19 mouse cellular contexts compared by ENCODE assay signal in the genomic region with DNA sequence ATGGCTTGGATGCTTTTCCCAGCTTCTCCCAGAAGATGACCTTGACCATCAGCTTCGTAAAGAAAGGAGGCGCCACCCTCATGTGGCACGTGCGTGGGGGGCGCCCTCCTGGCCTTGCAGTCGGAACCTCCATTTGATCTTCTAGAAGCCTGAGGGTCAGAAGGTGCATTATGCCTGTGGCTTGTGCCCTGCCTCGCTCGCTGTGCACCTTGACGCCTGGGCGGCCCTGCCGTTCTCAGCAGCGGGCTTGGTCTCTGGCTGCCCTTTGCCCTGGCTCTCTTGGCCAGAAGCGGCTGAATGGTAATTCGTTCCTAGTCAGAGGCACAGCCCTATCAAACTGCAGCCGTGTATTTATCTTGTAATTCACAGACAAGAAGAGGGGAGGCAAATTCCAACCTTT.
DNase-seq lines count a peak whose midpoint lies in the region; ATAC-seq and TF ChIP-seq lines count a peak whose summit lies in the region.
"Had no signal": no experiment of that assay in that cellular context is flagged by ENCODE, and none has a peak within 500 bp of the region (broad histone marks: within the 10 kb centered on the region; RNA-seq: fewer than 3 reads in every experiment).

No protein-coding gene starts in this region.

- H3K9ac ChIP-seq in kidney, embryonic 16.5 days (replicated peaks; ENCODE audit: low read length), result no peak overlapping the region
- no peak overlapping the region for H3K9ac ChIP-seq in hindbrain, embryonic 13.5 days
- H3K9ac ChIP-seq: heart, embryonic 13.5 days; neural tube, embryonic 15.5 days had no signal

- 0 out of 2 replicates have a peak, but pooled peaks cover 3% of the 10 kb centered on the region for H3K36me3 ChIP-seq in kidney, embryonic 16.5 days (ENCODE audit: insufficient read depth, low read length)
- H3K36me3 ChIP-seq in hindbrain, embryonic 13.5 days, result peaks cover 23% of the 10 kb centered on the region
- H3K36me3 ChIP-seq: heart, embryonic 13.5 days had no signal

- WGBS in kidney, embryonic 16.5 days, result 44% methylated on average over 15 of the region's 15 CpGs
- WGBS in cerebellum, adult 2 months, result 92% methylated on average over 15 of the region's 15 CpGs
- WGBS in hindbrain, embryonic 13.5 days, result 88% methylated on average over 15 of the region's 15 CpGs

- TF ChIP-seq POLR2A in cerebellum, adult 2 months (IDR thresholded peaks at IDR 0.05; ENCODE audit: borderline replicate concordance, insufficient read depth, low read length), result no peak

- no peaks in the 10 kb centered on the region for H3K4me1 ChIP-seq in kidney, embryonic 16.5 days (ENCODE audit: insufficient read depth, low read length)
- H3K4me1 ChIP-seq in cerebellum, adult 2 months (ENCODE audit: control insufficient read depth, insufficient read depth, low read length), result no peaks in the 10 kb centered on the region
- H3K4me1 ChIP-seq in hindbrain, embryonic 13.5 days (replicated peaks), result peaks cover 3% of the 10 kb centered on the region
- H3K4me1 ChIP-seq: embryonic facial prominence, embryonic 10.5 days; heart, embryonic 13.5 days; neural tube, embryonic 15.5 days had no signal

- H3K27ac ChIP-seq in kidney, embryonic 16.5 days (ENCODE audit: low read length), result no peak overlapping the region
- H3K27ac ChIP-seq in cerebellum, adult 2 months (ENCODE audit: insufficient read depth, low read length), result no peak overlapping the region
- no peak overlapping the region for H3K27ac ChIP-seq in hindbrain, embryonic 13.5 days
- H3K27ac ChIP-seq: embryonic facial prominence, embryonic 10.5 days; heart, adult 2 months; heart, embryonic 13.5 days; macrophage; midbrain, embryonic 10.5 days; neural tube, embryonic 15.5 days had no signal

- H3K27me3 ChIP-seq in kidney, embryonic 16.5 days (ENCODE audit: insufficient read depth, low read length), result no peaks in the 10 kb centered on the region
- no peaks in the 10 kb centered on the region; the same call in 1 of the 2 replicates for H3K27me3 ChIP-seq in cerebellum, adult 2 months (ENCODE audit: control insufficient read depth, insufficient read depth, low read length)
- H3K27me3 ChIP-seq in hindbrain, embryonic 13.5 days, result no peaks in the 10 kb centered on the region
- H3K27me3 ChIP-seq: heart, embryonic 13.5 days; neural tube, embryonic 15.5 days had no signal

- peak; percentile 57 for DNase-seq in testis, postnatal 10 days (ENCODE audit: low spot score)
- DNase-seq in testis, postnatal 14 days (ENCODE audit: low spot score), result no peak
- DNase-seq in kidney, postnatal 4 days, result peak; percentile 21 to 59
- DNase-seq in cerebellum, adult 2 months, result no peak
- DNase-seq in c-Kit-positive CD71-positive TER-119-positive erythroid progenitor cells, embryonic 14.5 days (ENCODE audit: low spot score), result no peak
- DNase-seq: adrenal gland, postnatal 14 days; cerebellum, adult 9-11 months; gastrocnemius, postnatal 25 days; heart, adult 2 months; heart, postnatal 14 days; thymus, postnatal 36 days had no signal

- no peak overlapping the region for H3K4me2 ChIP-seq in kidney, embryonic 16.5 days (replicated peaks; ENCODE audit: low read depth, low read length)
- H3K4me2 ChIP-seq in hindbrain, embryonic 13.5 days, result no peak overlapping the region
- H3K4me2 ChIP-seq: heart, embryonic 13.5 days; neural tube, embryonic 15.5 days had no signal

- TF ChIP-seq CTCF in cerebellum, adult 2 months (IDR thresholded peaks at IDR 0.05; ENCODE audit: borderline replicate concordance, insufficient read depth, low read depth, low read length), result no peak

- peak; percentile 42; the same call in 1 of the 2 replicates for ATAC-seq in kidney, embryonic 16.5 days (ENCODE audit: low FRiP score, low TSS enrichment)
- no peak for ATAC-seq in hindbrain, embryonic 13.5 days (ENCODE audit: low FRiP score)
- ATAC-seq: CD4-positive, CD25-positive, alpha-beta regulatory T cell, adult 4 months had no signal

- no peak overlapping the region for H3K4me3 ChIP-seq in kidney, embryonic 16.5 days (ENCODE audit: low read length)
- H3K4me3 ChIP-seq in cerebellum, adult 2 months (replicated peaks; ENCODE audit: insufficient read depth, low read depth, low read length), result no peak overlapping the region
- H3K4me3 ChIP-seq in hindbrain, embryonic 13.5 days, result no peak overlapping the region
- H3K4me3 ChIP-seq: embryonic facial prominence, embryonic 10.5 days; heart, adult 2 months; heart, embryonic 13.5 days; midbrain, embryonic 10.5 days; neural tube, embryonic 15.5 days had no signal

- no peaks in the 10 kb centered on the region for H3K9me3 ChIP-seq in kidney, embryonic 16.5 days (ENCODE audit: low read length)
- H3K9me3 ChIP-seq in hindbrain, embryonic 13.5 days, result no peaks in the 10 kb centered on the region
- H3K9me3 ChIP-seq: heart, embryonic 13.5 days; midbrain, embryonic 10.5 days; neural tube, embryonic 15.5 days had no signal

Comparison
In these comparisons a context has a peak if more than half of its experiments do, and no peak if none do; other contexts are left out.
1. DNase-seq: peak in testis, postnatal 10 days (single experiment) and kidney, postnatal 4 days (2 of 2); none in testis, postnatal 14 days (single experiment), cerebellum, adult 2 months (0 of 2) and c-Kit-positive CD71-positive TER-119-positive erythroid progenitor cells, embryonic 14.5 days (single experiment).